In the genomic region with DNA sequence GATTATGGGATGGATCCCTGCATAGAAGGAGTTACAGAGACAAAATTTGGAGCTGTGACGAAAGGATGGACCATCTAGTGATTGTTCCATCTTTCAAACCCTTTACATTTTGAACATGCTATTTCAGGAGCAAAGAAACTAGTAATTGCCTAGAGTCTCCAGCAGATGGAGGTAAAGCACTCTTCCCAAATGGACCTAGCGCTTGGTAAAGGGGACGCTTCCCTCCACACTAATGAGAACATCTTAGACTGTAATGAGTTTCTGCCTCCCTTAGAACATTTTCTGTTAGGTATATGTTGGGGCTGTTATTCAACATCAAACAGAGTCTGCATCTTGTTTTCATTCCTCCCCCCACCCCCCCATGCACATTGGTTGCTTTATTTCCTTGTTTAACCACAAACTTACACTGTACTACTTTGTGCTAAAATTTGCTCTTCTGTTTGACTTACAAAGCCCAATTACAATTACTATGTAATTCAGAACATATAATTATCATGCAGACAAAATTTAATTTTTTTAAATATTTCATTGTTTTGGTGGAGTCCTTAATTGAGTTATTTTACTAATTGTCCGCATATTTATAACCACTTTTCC, we compare ENCODE assay signal across 8 mouse cellular contexts.
A peak's percentile ranks its signal among the peaks of the same experiment; 100 is the strongest.
DNase-seq lines count a peak whose midpoint lies in the region.

No protein-coding gene starts in this region.

- intact Hi-C loops in gastrocnemius, postnatal 36 days (cut with DNase I): loop anchor here (10.0 kb wide), 1 partner anchor 279 kb away; a partner anchor contains a TSS
- intact Hi-C loops in left cerebral cortex, postnatal 25 days (cut with DNase I): loop anchor here (5.0 kb wide), 2 partner anchors 111 to 281 kb away; a partner anchor contains a TSS

- 43% methylated on average over 4 of the region's 4 CpGs for WGBS in hindbrain, embryonic 10.5 days

- H3K36me3 ChIP-seq in hindbrain, embryonic 10.5 days: no peaks in the 10 kb centered on the region

- no peak overlapping the region for H3K4me3 ChIP-seq in hindbrain, embryonic 10.5 days

- no peak overlapping the region for H3K27ac ChIP-seq in hindbrain, embryonic 10.5 days

- peak; percentile 18 for DNase-seq in gastrocnemius, adult 18-20 months (ENCODE audit: low spot score)
- no peak for DNase-seq in gastrocnemius, postnatal 36 days
- DNase-seq in A20 (ENCODE audit: low read depth, low spot score): peak; percentile 45
- DNase-seq in brain, adult 2 months (ENCODE audit: low read depth, low spot score): peak; percentile 72
- DNase-seq in hindbrain, embryonic 10.5 days (ENCODE audit: low spot score): peak; percentile 3
- DNase-seq in left cerebral cortex, postnatal 25 days (ENCODE audit: low spot score in 2 of 2): peak; percentile 29 to 65
- DNase-seq in retina, embryonic 14.5 days (ENCODE audit: low spot score): peak; percentile 82
- DNase-seq in frontal cortex, postnatal 14 days (ENCODE audit: low spot score in 2 of 2): no peak

- no peaks in the 10 kb centered on the region for H3K9me3 ChIP-seq in hindbrain, embryonic 10.5 days

- no peaks in the 10 kb centered on the region for H3K27me3 ChIP-seq in hindbrain, embryonic 10.5 days (ENCODE audit: insufficient read depth, poor library complexity, severe bottlenecking)

- no peaks in the 10 kb centered on the region for H3K4me1 ChIP-seq in hindbrain, embryonic 10.5 days (replicated peaks)

Comparison
In these comparisons a context has a peak if more than half of its experiments do, and no peak if none do; other contexts are left out.
1. DNase-seq: peak in gastrocnemius, adult 18-20 months (single experiment), A20 (single experiment), brain, adult 2 months (single experiment), hindbrain, embryonic 10.5 days (single experiment), left cerebral cortex, postnatal 25 days (2 of 2) and retina, embryonic 14.5 days (single experiment); none in gastrocnemius, postnatal 36 days (0 of 2) and frontal cortex, postnatal 14 days (0 of 2).